27 mouse cellular contexts compared by ENCODE assay signal in genomic region chr10:111921492-111921891, GRCm38 (mm10). TPM values are rescaled to one million over a fixed set of nuclear protein-coding genes. Genes with fewer than 3 reads are reported as not detected.
DNase-seq lines count a peak whose midpoint lies in the region; ATAC-seq lines count a peak whose summit lies in the region.
"Had no signal": no experiment of that assay in that cellular context is flagged by ENCODE, and none has a peak within 500 bp of the region (broad histone marks: within the 10 kb centered on the region; RNA-seq: fewer than 3 reads in every experiment).

No protein-coding gene starts in this region.

- H3K9me3 ChIP-seq in heart, embryonic 12.5 days (replicated peaks), result no peaks in the 10 kb centered on the region
- H3K9me3 ChIP-seq in midbrain, embryonic 15.5 days, result no peaks in the 10 kb centered on the region
- H3K9me3 ChIP-seq: embryonic facial prominence, embryonic 15.5 days; forebrain, embryonic 12.5 days; heart, embryonic 15.5 days; hindbrain, embryonic 10.5 days; hindbrain, embryonic 15.5 days; limb, embryonic 13.5 days; neural tube, embryonic 13.5 days; stomach, embryonic 15.5 days had no signal

- H3K27me3 ChIP-seq in heart, embryonic 12.5 days (replicated peaks), result no peaks in the 10 kb centered on the region
- H3K27me3 ChIP-seq in midbrain, embryonic 15.5 days (replicated peaks), result no peaks in the 10 kb centered on the region
- H3K27me3 ChIP-seq: heart, embryonic 15.5 days; hindbrain, embryonic 15.5 days; neural tube, embryonic 13.5 days; stomach, embryonic 15.5 days had no signal

- H3K9ac ChIP-seq in heart, embryonic 12.5 days, result no peak overlapping the region
- no peak overlapping the region for H3K9ac ChIP-seq in midbrain, embryonic 15.5 days
- H3K9ac ChIP-seq: embryonic facial prominence, embryonic 15.5 days; forebrain, embryonic 12.5 days; forebrain, postnatal 0 days; heart, embryonic 15.5 days; hindbrain, embryonic 15.5 days; limb, embryonic 13.5 days; neural tube, embryonic 13.5 days; stomach, embryonic 15.5 days had no signal

- H3K4me3 ChIP-seq in heart, embryonic 12.5 days, result no peak overlapping the region
- H3K4me3 ChIP-seq in midbrain, embryonic 15.5 days, result no peak overlapping the region
- H3K4me3 ChIP-seq: embryonic facial prominence, embryonic 15.5 days; forebrain, embryonic 12.5 days; heart, embryonic 15.5 days; hindbrain, embryonic 10.5 days; hindbrain, embryonic 15.5 days; layer of hippocampus, adult 2 months; limb, embryonic 13.5 days; neural tube, embryonic 13.5 days; stomach, embryonic 15.5 days had no signal

- DNase-seq in heart, adult 18-20 months, result peak; percentile 54 to 62
- peak; percentile 31 for DNase-seq in kidney, postnatal 10 days
- no peak for DNase-seq in kidney, adult 9 months
- DNase-seq in R1 (ENCODE audit: low read depth, low spot score), result peak; percentile 50
- DNase-seq in heart, postnatal 36 days, result peak; percentile 23 to 33
- no peak for DNase-seq in layer of hippocampus, adult 9-11 months
- DNase-seq: adrenal gland, postnatal 10 days; cerebellum, adult 8-10 months; cerebellum, postnatal 36 days; forebrain, postnatal 0 days; kidney, adult 2 months; kidney, postnatal 25 days; right cerebral cortex, postnatal 25 days had no signal

- intact Hi-C loops in heart, postnatal 36 days (cut with DNase I), result loop anchor here (5.0 to 10.0 kb wide), 2 partner anchors 319 to 697 kb away; no protein-coding TSS in a partner anchor

- 71% methylated on average over 9 of the region's 9 CpGs for WGBS in heart, embryonic 12.5 days
- 87% methylated on average over 9 of the region's 9 CpGs for whole genome bisulfite sequencing in midbrain, embryonic 15.5 days

- H3K27ac ChIP-seq in heart, embryonic 12.5 days (ENCODE audit: poor library complexity, severe bottlenecking), result no peak overlapping the region
- no peak overlapping the region for H3K27ac ChIP-seq in midbrain, embryonic 15.5 days
- H3K27ac ChIP-seq: embryonic facial prominence, embryonic 15.5 days; forebrain, embryonic 12.5 days; heart, embryonic 15.5 days; hindbrain, embryonic 10.5 days; hindbrain, embryonic 15.5 days; layer of hippocampus, adult 2 months; limb, embryonic 13.5 days; neural tube, embryonic 13.5 days; stomach, embryonic 15.5 days had no signal

- no peaks in the 10 kb centered on the region for H3K36me3 ChIP-seq in heart, embryonic 12.5 days
- H3K36me3 ChIP-seq in midbrain, embryonic 15.5 days (replicated peaks), result no peaks in the 10 kb centered on the region
- H3K36me3 ChIP-seq: embryonic facial prominence, embryonic 15.5 days; forebrain, embryonic 12.5 days; heart, embryonic 15.5 days; hindbrain, embryonic 10.5 days; hindbrain, embryonic 15.5 days; limb, embryonic 13.5 days; neural tube, embryonic 13.5 days; stomach, embryonic 15.5 days had no signal

- H3K4me1 ChIP-seq in heart, embryonic 12.5 days (replicated peaks), result peaks cover 15% of the 10 kb centered on the region; the same call in 1 of the 2 replicates
- H3K4me1 ChIP-seq in midbrain, embryonic 15.5 days, result peaks cover 12% of the 10 kb centered on the region

- no peak overlapping the region for H3K4me2 ChIP-seq in heart, embryonic 12.5 days
- H3K4me2 ChIP-seq in midbrain, embryonic 15.5 days, result no peak overlapping the region
- H3K4me2 ChIP-seq: embryonic facial prominence, embryonic 15.5 days; forebrain, embryonic 12.5 days; heart, embryonic 15.5 days; hindbrain, embryonic 15.5 days; limb, embryonic 13.5 days; liver, embryonic 11.5 days; midbrain, embryonic 11.5 days; neural tube, embryonic 13.5 days; stomach, embryonic 15.5 days had no signal

- ATAC-seq in heart, embryonic 12.5 days (ENCODE audit: insufficient number of reproducible peaks, low FRiP score), result no peak
- ATAC-seq in midbrain, embryonic 15.5 days (replicated peaks), result no peak
- ATAC-seq: forebrain, postnatal 0 days; inflammation-experienced regulatory T-cells, adult 6 months had no signal

RNA-seq across cellular contexts. Expression of gene Krr1, which starts 51.0 kb away (rescaled TPM):
- 10 to 100 TPM; 26.8 to 31.6 TPM for total RNA-seq in heart, adult 18-20 months (2021)
- polyA plus RNA-seq in heart, embryonic 12.5 days (2016; fragmentation: Nextera tagmentation; extraction: Ambion mirVana), result 29.8 and 32.8 TPM in 2 replicates
- total RNA-seq in heart, postnatal 36 days (2021), result 10 to 100 TPM; 25.6 to 26.2 TPM
- polyA plus RNA-seq in midbrain, embryonic 15.5 days (2015; fragmentation: Nextera tagmentation; extraction: Ambion mirVana), result 38.8 and 41.5 TPM in 2 replicates

Comparison
In these comparisons a context has a peak if more than half of its experiments do, and no peak if none do; other contexts are left out.
1. DNase-seq: peak in heart, adult 18-20 months (2 of 2), kidney, postnatal 10 days (single experiment), R1 (single experiment) and heart, postnatal 36 days (2 of 2); none in kidney, adult 9 months (single experiment) and layer of hippocampus, adult 9-11 months (single experiment).